Mouse (Mus musculus) forelimb bud, embryonic 11.5 days (tissue): ENCODE measurements around the gene Zfp595.
"Not testable (repeated sequence)": the region's sequence is repeated elsewhere in the genome, so short reads cannot be mapped to it uniquely, and the experiment has no call there.

ENCODE experiments used
- DNase-seq: peaks from one replicate; pipeline ENCODE4 v3.0.0-alpha.2; 2012; ENCODE audit warnings: low read depth, low spot score

Gene Zfp595

GRCm38 (mm10) chr13:67332019-67332724, at the start of gene Zfp595:
TSS of gene Zfp595 (minus strand) at chr13:67332570.
- DNase-seq = peak; percentile 79

DNA sequence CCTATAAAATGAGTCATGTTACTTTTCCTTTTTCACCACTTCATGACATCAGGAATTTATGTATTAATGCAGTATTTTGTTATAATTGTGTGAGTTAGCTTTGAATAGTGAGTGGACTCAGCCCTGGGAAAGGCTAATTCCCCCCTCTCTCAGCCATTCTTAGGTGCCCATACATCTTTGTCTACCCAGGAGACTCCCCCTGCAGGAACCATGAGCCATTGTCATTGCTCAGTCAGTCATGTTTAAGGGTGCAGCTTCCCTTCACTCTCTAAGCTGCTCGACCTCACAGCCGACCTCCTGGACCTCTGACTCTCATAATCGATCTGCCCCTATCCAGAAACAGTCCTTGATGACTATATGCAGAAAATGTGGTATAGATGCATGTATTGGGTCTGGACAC, 43.9 kb upstream of the Zfp595 start:
- DNase-seq = not testable (repeated sequence)

DNA sequence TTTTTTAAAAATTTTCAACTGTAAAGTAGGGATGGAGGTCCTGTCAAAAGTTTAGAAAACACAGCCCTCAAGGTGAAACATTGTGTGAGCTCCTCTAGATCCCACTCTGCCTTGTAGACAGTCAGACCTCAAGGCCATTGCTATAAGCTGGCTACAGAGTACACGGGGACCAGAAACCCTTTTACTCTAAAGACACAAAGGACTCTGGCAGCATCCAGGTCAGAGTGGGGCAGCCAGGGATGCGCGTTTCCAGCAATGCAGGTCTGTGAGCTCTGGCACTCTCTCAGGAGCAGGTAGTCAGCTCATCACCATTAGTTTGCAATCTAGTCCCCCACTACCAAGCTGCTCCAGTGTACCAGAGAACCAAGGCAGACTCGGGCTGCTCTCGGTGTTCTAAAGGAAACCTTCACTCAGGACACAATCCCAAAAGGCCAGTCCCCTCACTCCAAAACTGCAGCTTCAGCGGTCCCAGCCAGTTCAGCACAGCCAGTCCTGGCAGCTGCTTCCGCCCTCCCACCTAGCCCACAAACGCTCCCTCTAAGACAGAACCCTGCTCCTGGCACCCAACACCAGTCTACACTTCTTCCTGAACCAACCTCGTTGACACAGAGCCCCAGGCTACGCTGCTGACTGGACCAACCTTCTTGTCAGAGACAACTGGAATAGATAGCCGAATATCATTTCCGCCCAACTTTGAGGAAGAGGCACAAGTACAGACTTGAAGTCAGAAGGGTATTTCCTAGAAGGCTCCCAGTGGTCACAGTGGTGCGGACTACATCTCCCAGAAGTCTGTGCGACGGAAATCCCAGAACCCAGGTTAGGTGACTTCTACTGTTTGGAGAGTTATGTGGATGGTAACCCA, 42.9 kb upstream of the Zfp595 start, which contains the start of the genes Gm28041 and Zfp456:
Gm28041 (minus strand) TSS at position 684 of the 862 bp plus-strand sequence.
Zfp456 (minus strand) TSS at position 761 of the 862 bp plus-strand sequence.
- peak; percentile 64 for DNase-seq

DNA sequence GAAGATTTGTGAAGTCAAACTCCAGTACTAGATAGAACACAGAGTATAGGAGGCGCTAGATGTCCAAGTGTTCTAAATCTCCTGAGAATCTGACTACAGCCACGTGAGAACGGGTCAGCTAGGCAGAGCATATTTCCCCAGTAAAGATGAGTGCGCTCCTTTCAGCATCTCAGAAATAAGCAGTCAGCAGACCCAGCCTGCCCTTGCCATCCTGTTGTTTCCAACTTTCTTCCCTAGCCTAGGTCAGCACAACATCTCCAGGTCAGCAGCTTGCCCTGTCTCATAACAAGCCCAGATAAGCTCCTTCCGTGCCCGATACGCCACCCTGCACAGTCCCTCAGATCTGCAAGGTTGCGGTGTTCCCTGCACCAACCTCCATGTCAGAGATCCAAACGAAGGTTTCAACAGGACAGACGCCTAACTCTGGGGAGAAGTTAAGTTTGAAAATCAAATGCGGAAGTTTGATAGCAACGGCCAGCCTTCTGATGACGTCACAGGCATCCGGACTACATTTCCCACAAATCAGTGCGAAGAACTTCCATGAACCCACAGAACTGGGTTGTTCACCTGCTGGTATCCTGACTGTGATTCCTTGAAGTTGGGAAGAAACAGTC, 27.9 kb upstream of the Zfp595 start, which contains the start of the genes Gm28044 and Zfp953:
Gm28044 (minus strand) TSS at position 406 of the 614 bp plus-strand sequence.
Zfp953 (minus strand) TSS at position 475 of the 614 bp plus-strand sequence.
- peak; percentile 87 for DNase-seq

DNA sequence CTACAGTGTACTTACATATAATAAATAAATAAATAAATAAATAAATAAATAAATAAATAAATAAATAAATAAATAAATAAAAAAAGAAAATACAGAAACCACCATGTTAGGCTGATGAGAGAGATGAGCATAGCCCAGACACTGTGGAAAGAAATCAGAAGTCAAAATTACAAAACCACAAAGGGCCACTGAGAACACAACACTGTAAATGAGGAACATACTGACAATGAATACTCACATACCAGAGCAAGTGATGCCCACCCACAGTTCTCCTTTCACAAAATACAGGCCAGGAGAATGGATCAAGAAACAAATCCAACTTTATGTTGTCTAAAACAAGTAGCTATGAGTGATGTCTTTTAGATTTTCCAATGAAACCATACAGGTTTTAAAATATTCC, 19.5 kb upstream of the Zfp595 start:
- DNase-seq = no peak

DNA sequence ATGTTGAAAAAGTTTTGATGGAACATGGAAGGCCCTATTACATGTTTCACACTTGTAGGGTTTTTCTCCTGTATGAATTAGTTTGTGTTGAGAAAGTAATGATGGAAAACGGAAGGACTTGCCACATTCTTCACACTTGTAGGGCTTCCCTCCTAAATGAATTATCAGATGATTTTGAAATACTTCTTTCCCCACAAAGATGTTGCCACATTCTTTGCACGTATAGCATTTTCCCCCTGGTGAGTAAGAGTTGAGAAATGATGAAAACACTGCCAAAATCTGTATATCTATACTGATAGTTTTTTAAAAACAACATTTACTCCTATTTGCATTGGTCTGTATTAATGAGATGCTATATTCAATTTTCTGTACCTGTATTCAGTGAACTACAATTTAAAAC, 11.1 kb upstream of the Zfp595 start:
- DNase-seq = no peak

GRCm38 (mm10) chr13:67332877-67333276, 507 bp upstream of the Zfp595 start:
- no peak for DNase-seq

- no peak for DNase-seq
These were observed 25.7 kb downstream of the Zfp595 start for GRCm38 (mm10) chr13:67306718-67307117.

DNA sequence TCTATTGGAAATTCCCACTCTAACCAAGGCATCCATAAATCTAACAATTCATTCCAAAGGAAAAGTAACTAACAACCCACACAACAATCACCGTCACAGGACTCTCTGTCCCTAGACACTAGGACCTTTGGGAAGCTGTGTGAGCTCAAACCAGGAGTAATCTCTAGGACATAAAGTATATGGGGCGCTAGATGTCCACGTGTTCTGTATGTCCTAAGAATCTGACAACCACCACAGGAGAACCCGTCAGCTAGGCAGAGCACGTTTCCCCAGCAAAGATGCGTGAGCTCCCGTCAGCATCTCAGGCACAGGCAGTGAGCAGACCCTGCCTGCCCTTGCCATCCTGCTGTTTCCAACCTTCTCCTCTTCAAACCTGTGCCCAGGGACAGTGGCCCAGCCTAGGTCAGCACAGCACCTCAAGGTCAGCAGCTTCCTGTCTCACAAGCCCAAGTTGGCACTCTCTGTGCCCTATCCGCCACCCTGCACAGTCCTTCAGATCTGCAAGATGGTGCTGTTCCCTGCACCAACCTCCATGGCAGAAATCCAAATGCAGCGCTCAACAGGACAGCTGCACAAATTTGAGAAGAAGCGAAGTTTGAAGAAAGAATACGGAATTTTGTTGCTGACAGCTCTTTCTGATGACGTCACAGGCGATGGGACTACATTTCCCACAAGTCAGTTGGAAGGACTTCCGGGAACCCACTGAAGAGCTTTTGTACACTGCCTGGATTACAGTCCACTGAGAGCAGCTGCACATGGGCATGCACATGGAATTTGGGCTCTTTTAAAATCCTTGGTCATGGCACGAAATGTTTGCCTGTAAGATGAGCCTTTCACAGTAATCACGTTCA, 26.3 kb downstream of the Zfp595 start, which contains the start of gene Zfp457:
Zfp457 (minus strand) TSS at position 664 of the 851 bp plus-strand sequence.
- peak; percentile 91 for DNase-seq

- peak; percentile 67 for DNase-seq
These were observed 54.1 kb downstream of the Zfp595 start, which contains the start of gene Zfp458 for GRCm38 (mm10) chr13:67278314-67278713. TSS of gene Zfp458 (minus strand) at chr13:67278466.

DNA sequence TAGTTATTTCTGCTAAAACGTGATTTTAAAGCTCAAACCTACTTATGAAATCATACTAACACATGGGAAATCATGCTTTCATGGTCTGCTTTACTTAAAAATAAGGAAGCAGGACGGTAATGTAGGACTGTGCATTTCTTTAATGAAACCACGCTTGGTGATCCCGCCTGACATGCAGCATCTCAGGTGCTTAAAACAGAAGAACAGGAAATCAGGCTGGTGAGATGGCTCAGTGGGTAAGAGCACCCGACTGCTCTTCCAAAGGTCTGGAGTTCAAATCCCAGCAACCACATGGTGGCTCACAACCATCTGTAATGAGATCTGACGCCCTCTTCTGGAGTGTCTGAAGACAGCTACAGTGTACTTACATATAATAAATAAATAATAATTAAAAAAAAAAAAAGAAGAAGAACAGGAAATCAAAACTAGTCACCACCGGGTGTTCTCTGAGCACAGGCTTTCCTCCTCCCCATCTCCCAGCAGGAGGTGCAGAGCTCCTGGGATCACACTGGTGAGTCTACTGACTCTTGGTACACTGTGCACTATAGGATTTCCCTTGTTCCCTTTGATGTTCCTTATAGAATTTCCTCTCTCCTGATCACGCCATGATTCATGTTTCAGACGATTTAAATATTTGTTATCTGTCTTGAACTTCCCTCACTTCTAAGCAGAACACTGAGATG, 62.8 kb downstream of the Zfp595 start:
- not testable (repeated sequence) for DNase-seq

DNA sequence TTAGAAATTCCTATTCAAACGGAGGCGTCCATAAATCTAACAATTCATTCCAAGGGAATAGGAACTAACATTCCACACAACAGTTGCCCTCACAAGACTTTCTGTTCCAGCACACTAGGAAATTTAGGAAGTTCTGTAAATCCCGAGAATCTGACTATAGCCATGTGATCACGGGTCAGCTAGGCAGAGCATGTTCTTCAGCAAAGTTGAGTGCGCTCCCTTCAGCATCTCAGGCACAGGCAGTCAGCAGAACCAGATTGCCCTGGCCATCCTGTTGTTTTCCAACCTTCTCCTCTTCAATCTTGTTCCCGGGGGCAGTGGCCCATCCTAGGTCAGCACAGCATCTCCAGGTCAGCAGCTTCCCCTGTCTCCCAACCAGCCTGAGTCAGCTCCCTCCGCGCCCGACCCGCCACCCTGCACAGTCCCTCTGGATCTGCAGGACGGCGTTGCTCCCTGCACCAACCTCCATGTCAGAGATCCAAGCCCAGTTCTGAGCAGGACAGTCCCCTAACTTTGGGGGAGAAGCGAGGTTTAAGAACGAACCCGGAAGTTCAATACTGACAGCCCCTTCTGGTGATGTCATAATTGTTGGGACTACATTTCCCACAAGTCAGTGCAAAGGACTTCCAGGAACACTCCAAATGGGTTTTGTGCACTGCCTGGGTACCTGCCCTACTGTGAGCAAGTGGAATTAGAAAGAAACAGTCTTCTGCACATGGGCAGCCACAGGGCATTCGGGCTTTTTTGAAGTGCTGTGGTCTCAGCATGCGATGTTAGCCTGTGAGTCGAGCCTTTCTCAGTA, 63.6 kb downstream of the Zfp595 start:
- peak; percentile 59 for DNase-seq
